Mouse (Mus musculus): ENCODE measurements around the gene E2f6. TPM values are rescaled to one million over a fixed set of nuclear protein-coding genes. Genes with fewer than 3 reads are reported as not detected.

The E2f6 gene
- total RNA-seq, 2 experiments from 2014 or later: 53.1 to 57.7 TPM

DNA sequence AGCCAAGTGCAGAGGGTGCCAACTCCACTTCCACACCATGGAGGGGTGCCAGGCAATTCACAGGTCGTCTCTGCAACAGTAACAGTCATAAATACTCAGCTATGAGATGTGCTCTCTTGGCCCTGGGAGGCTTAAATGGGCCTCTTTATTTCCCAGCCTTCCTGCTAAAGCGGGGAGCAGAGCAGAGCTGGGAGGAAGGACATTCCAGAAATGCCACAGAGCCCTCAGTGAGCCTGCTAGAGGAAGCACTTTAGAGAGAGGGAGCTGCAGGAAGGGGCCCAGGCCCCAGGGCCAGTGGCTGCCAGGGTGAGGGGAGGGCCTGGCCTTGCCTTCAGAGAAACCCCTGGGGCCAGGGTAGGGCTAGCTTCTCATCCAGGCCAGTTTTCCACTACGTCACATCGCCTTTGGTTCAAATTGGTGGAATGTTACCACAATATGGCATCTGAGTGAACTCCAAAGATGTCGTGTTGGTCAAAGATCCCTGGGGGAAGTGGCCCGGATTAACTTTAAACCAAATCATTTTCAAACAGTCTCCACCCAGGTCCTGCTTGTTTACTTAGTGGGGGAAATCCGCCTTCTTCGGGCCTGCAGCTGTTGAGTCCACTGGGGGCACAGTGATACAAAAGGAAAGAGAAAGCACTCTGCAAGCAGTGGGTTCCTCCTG, 59.8 kb downstream of the E2f6 start:
- peak; percentile 30 to 62 for DNase-seq (ENCODE audit: low spot score in 2 of 2)

DNA sequence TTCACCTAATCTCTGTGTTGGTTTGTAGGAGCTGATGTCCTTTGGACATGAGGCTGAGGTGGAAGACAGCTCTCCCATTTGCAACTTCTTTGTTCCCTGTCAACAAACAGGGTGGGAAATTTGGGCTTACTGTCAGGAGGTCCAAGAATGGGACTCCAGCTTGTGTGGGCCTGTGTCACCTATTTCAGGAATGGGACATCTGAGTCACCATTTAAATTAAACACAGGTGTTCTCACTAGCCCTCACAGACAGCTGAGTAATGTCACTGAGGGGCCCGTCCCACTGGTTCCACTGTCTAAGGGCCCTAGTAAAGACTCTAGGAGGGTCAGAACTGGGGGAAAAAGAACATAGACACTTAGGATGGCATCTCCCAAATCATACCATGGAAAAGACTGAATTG, 61.2 kb downstream of the E2f6 start:
- DNase-seq (ENCODE audit: low spot score in 2 of 2): no peak

DNA sequence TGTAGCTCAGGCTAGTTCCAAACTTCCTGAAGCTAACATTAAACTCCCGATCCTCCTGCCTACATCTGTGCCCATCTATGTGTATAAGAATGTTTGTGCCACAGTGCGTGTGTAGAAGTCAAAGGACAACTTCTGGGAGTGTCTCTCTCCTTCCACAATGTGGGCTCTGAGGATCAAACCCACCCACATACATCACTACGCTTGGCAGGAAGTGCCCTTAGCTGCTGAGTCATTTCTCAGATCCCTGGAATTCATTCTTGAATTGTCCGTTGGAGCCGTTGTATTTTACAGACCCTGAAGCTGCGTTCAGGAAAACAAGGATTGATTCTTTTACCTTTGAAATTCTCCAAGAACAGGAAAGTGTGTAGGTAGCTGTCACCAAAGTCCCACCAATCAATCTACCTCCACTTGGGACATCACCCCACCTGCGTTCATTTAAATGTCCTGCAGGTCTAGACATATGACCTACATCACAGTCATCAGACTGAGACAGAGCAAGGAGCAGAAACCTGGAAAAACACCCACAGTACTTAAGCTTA, 62.2 kb downstream of the E2f6 start:
- DNase-seq (ENCODE audit: low spot score in 2 of 2): no peak

DNA sequence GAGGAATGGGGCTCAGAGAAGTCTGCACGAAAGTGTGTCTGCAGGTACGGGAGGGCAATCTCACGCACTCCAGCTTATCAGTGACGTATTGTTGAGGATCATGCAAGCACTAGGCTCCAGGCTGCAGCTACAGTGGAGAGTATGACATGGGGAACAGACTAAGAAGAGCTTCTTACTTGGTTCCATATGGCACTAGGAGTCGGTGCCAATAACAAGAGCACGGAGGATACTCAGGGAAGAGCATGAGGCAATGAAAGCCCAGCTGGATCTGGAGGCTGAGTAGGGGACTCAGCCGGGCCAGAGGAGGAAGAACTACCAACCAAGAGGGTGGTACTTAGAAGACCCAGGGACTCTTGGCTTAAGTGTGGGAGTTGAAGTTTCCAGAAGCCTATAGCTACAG, 62.8 kb downstream of the E2f6 start:
- DNase-seq (ENCODE audit: low spot score in 2 of 2): no peak

GRCm38 (mm10) chr12:16874086-16874485, 63.3 kb downstream of the E2f6 start:
- peak in 1 of 2 experiments; percentile 26 for DNase-seq (ENCODE audit: low spot score in 2 of 2)

DNA sequence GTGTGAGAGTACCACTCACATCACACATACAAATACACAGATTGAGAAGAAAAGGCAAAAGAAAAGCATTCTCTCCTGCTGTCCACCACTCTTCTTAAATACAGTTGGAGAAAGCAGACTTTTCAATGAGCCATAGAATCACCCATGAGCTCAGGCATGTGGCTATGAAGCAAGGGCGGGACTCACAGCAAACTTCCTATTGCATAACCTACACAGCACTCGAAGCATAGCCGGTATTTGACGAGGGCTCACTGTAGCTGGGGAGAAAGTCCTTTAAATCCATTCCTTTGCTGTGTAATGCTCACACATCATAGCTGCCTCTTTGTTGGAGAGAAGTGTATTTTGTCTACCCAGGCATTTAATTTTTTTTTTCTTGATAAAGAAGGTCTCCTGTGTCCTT, 64.5 kb downstream of the E2f6 start:
- DNase-seq (ENCODE audit: low spot score in 2 of 2): no peak

DNA sequence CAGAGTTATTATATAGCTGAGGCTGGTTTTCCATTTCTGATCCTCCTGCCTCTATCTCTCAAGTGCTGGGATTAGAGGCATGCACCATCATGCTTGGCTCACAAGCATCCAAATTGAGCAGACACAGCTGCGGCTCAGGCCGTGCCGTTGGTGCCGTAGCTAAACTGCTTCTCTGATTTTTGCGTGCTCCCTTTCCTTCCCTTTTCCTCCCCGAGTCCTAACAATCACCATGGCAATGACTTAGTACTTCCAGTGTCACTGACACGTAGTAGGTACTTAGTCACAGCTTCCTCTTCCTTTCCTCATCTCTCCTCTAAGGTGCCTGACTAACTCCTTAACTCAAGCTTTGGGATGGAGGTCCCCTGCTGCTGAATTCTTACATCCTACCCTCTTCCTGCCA, 64.9 kb downstream of the E2f6 start:
- no peak for DNase-seq (ENCODE audit: low spot score in 2 of 2)

DNA sequence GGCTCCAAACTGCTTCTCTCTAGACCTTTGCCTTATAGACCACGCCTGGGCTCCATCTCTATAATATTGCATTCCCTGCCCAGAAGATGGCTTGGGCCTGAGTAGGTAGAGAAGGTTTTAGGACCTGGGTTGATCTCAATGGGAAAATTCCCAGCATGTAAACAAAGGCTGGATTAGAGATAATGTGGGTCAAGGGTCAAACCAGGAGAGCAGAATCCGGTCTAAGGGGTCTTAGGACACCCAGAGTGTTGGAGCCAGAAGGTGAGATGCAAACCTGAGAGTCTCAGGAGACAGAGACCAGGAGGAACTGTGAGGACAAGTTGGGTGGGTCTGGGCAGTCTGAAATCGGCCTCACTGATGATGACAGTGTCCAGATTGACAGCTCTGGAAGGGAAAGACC, 65.9 kb downstream of the E2f6 start:
- no peak for DNase-seq (ENCODE audit: low spot score in 2 of 2)

DNA sequence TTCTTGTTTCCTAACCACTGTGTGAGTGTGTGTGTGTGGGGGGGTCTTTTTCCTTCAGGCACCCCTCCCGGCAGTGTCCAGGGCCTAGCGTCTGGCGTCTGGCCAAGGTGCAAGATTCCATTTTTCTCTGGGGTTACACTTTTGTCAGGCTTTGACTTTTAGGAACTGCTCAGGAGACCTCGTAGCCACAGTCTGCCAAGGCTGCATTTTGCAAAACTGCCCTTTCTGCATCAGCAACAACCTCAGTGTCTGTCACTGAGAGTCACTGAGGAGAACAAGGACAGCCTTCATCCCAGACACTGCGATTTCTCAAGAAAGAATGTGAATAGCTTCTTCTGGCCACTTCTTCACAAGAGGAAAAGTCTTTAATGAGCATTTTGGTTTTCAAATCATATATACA, 66.4 kb downstream of the E2f6 start:
- no peak for DNase-seq (ENCODE audit: low spot score in 2 of 2)

- DNase-seq (ENCODE audit: low spot score in 2 of 2): no peak
Observed at GRCm38 (mm10) chr12:16877679-16878078, 66.9 kb downstream of the E2f6 start.

DNA sequence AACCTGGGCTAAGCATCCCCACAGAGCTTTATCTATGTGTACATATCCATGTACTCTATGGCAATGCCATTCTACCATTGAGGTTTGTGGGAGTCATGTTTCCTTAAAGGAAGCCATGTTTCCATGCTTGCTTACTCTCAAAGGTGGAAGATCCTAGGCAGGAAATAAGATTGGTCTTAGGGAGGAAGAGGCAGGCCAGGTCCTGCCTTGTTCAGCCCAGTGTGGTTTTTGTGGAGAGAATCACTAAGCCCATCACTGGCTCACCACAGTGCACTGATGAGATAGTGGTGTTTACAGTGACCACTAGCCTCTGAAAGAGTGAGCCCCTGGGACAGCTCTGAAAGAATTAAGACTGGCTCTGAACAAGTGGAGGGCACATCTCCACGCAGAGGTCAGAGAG, 68.6 kb downstream of the E2f6 start:
- no peak for DNase-seq (ENCODE audit: low spot score in 2 of 2)

DNA sequence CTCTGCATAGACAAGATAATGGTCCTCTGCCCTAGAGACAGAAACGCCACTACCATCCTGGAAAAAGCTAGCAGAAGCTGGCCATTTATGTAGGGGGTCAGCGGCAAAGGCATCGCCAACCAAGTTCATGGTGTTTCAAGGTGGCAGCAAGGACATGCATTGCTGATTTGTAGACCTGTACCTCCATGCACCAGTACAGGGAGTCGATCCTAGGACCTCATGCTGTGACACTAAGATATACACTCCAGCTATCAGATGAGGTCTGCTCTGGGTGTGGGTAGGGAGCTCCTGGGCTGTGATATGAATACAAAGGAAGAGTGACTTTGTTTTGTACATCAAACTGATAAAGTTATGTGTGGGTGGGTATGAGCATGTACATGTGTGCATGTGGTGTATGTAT, 69.3 kb downstream of the E2f6 start:
- DNase-seq (ENCODE audit: low spot score in 2 of 2): no peak

- DNase-seq (ENCODE audit: low spot score in 2 of 2): no peak
Observed at GRCm38 (mm10) chr12:16882442-16882841, 71.7 kb downstream of the E2f6 start.

GRCm38 (mm10) chr12:16883111-16883510, 72.3 kb downstream of the E2f6 start:
- no peak for DNase-seq (ENCODE audit: low spot score in 2 of 2)

DNA sequence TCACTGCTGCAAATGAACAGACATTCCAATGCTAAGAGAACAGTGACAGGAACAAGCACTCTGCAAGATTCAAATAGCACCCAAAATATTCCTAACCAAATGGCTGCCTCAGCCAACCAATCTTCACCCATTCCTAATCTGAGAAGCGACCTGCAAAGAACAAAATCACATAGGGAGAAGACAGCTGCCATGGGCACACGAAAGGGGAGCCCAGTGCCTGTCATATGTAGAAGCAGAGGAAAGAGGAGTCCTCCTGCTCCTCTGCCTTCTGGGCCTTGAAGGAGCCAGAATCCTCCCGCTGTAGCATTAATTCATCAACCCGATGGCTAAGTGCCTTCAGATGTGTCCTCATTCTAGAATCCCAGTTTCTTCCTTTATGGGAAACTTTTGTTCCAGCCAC, 73.8 kb downstream of the E2f6 start:
- no peak for DNase-seq (ENCODE audit: low spot score in 2 of 2)

- DNase-seq (ENCODE audit: low spot score in 2 of 2): no peak
Observed at GRCm38 (mm10) chr12:16886354-16886753, 75.6 kb downstream of the E2f6 start.

Small RNA genes within 50 kb of the gene (microRNA-seq; reads per million reads assigned to microRNA genes)
- not detected for gene Gm44305

Other genes with a start within 250 kb of the E2f6 start
- gene Lpin1, start 200.0 kb upstream of the E2f6 start, total RNA-seq (2021): 10 to 100 TPM; 24.8 to 27.1 TPM
- 1 to 10 TPM in 1 of 2 experiments, under 1 TPM in 1; 0.83 to 1.2 TPM for gene Ntsr2, start 157.6 kb upstream of the E2f6 start, total RNA-seq (2021)
- under 1 TPM; 0.39 to 0.98 TPM for gene Greb1, start 10.1 kb upstream of the E2f6 start, total RNA-seq (2021)
- gene Rock2, start 83.9 kb downstream of the E2f6 start, total RNA-seq (2021): 100 to 1,000 TPM; 122 to 125 TPM
- 1 to 10 TPM; 4.3 to 4.4 TPM for gene Pqlc3, start 189.4 kb downstream of the E2f6 start, total RNA-seq (2021)
- under 1 TPM in 1 of 2 experiments, not detected in 1; 0.08 TPM for gene 2410004P03Rik, start 200.8 kb downstream of the E2f6 start, total RNA-seq (2021)